Mouse (Mus musculus): Measurements from ENCODE around the gene Ccdc58.
"Not testable (repeated sequence)": the region's sequence is repeated elsewhere in the genome, so short reads cannot be mapped to it uniquely, and the experiment has no call there.

Gene Ccdc58

GRCm38 (mm10) chr16:36071450-36072379 is at the start of gene Ccdc58, which contains the start of gene Fam162a:
Ccdc58 (plus strand) TSS chr16:36071685.
Fam162a (minus strand) TSS chr16:36071594.
- in situ Hi-C loops (cut with MboI, MseI), result loop anchor here (5.0 kb wide), 1 partner anchor 84 kb away; no protein-coding TSS in a partner anchor

- in situ Hi-C loops (cut with MboI, MseI), result not testable (repeated sequence)
Measured at GRCm38 (mm10) chr16:36028120-36028519, 43.4 kb upstream of the Ccdc58 start.

GRCm38 (mm10) chr16:36040640-36041624 is 30.6 kb upstream of the Ccdc58 start, which contains the start of gene Wdr5b:
Wdr5b (plus strand) TSS chr16:36041190.
- in situ Hi-C loops (cut with MboI, MseI), result no loop called here

GRCm38 (mm10) chr16:36041625-36042020 is 29.9 kb upstream of the Ccdc58 start:
- in situ Hi-C loops (cut with MboI, MseI), result no loop called here

- in situ Hi-C loops (cut with MboI, MseI), result no loop called here
Measured at GRCm38 (mm10) chr16:36043073-36043472, 28.4 kb upstream of the Ccdc58 start.

- in situ Hi-C loops (cut with MboI, MseI), result no loop called here
Measured at GRCm38 (mm10) chr16:36043964-36044363, 27.5 kb upstream of the Ccdc58 start.

GRCm38 (mm10) chr16:36047538-36047937 is 23.9 kb upstream of the Ccdc58 start:
- in situ Hi-C loops (cut with MboI, MseI), result no loop called here

- in situ Hi-C loops (cut with MboI, MseI), result no loop called here
Measured at GRCm38 (mm10) chr16:36051491-36051890, 20.0 kb upstream of the Ccdc58 start.

GRCm38 (mm10) chr16:36053524-36054275 is 17.8 kb upstream of the Ccdc58 start:
- in situ Hi-C loops (cut with MboI, MseI), result no loop called here

- in situ Hi-C loops (cut with MboI, MseI), result no loop called here
Measured at GRCm38 (mm10) chr16:36054920-36055319, 16.6 kb upstream of the Ccdc58 start.

GRCm38 (mm10) chr16:36056416-36056815 is 15.1 kb upstream of the Ccdc58 start:
- in situ Hi-C loops (cut with MboI, MseI), result no loop called here

- in situ Hi-C loops (cut with MboI, MseI), result no loop called here
Measured at GRCm38 (mm10) chr16:36057933-36058475, 13.5 kb upstream of the Ccdc58 start.

- in situ Hi-C loops (cut with MboI, MseI), result not testable (repeated sequence)
Measured at GRCm38 (mm10) chr16:36062534-36062933, 9.0 kb upstream of the Ccdc58 start.

GRCm38 (mm10) chr16:36063315-36063714 is 8.2 kb upstream of the Ccdc58 start:
- in situ Hi-C loops (cut with MboI, MseI), result no loop called here

GRCm38 (mm10) chr16:36064904-36065303 is 6.6 kb upstream of the Ccdc58 start:
- in situ Hi-C loops (cut with MboI, MseI), result loop anchor here (5.0 kb wide), 1 partner anchor 323 kb away; no protein-coding TSS in a partner anchor

GRCm38 (mm10) chr16:36067694-36068093 is 3.8 kb upstream of the Ccdc58 start:
- in situ Hi-C loops (cut with MboI, MseI), result loop anchor here (5.0 kb wide), 1 partner anchor 325 kb away; no protein-coding TSS in a partner anchor

GRCm38 (mm10) chr16:36068356-36068755 is 3.1 kb upstream of the Ccdc58 start:
- in situ Hi-C loops (cut with MboI, MseI), result loop anchor here (5.0 kb wide), 1 partner anchor 326 kb away; no protein-coding TSS in a partner anchor

- in situ Hi-C loops (cut with MboI, MseI), result loop anchor here (5.0 kb wide), 2 partner anchors 83 to 328 kb away; no protein-coding TSS in a partner anchor
Measured at GRCm38 (mm10) chr16:36069819-36070575, 1.5 kb upstream of the Ccdc58 start.

GRCm38 (mm10) chr16:36071071-36071449 is 425 bp upstream of the Ccdc58 start:
- in situ Hi-C loops (cut with MboI, MseI), result loop anchor here (5.0 kb wide), 1 partner anchor 84 kb away; no protein-coding TSS in a partner anchor
